Mouse (Mus musculus): ENCODE results near the gene Tnrc18. TPM values are rescaled to one million over a fixed set of nuclear protein-coding genes. Genes with fewer than 3 reads are reported as not detected.

The Tnrc18 gene
- polyA plus RNA-seq, 1 experiment from 2014 or later = 116 TPM

GRCm38 (mm10) chr5:142782459-142783141 is 34.9 kb downstream of the Tnrc18 start:
- in situ Hi-C loops (cut with MboI; ENCODE audit: low pct_unique_long_range_greater_than_20kb) = no loop called here
- ATAC-seq (no peak), DNase-seq (ENCODE audit: low read depth, low spot score) (no peak)
- ChIA-PET POLR2A (interaction anchor here (0.9 to 1.0 kb wide), 2 partner anchors 16 to 40 kb away, joined by 3 to 8 read pairs; no protein-coding TSS in a partner anchor), CTCF (no interaction called here)
- H3K27me3 ChIP-seq = no peaks in the 10 kb centered on the region
- TF ChIP-seq CTCF (IDR thresholded peaks at IDR 0.05) = no peak

DNA sequence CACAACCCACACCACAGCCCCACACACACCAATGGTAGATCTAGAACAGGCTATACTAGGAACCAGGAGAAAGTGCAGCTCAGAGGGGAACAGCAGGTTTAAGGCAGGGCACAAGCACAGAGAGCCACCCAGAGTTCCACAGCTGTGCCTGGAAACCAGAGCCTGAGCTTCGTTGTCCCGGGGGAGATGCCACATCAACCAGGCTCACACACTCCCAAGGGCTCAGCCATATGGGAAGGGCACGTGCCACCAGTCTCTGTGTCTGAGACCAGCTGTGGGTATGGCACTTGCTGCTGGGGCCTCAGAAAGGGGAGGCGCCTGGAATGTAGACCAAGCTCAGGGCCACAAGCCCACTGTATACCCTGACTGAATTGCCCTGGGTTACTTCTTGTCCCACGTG is 36.9 kb downstream of the Tnrc18 start:
- H3K27me3 ChIP-seq = no peaks in the 10 kb centered on the region
- no peak for DNase-seq (ENCODE audit: low read depth, low spot score)
- ChIA-PET POLR2A (interaction anchor here (0.5 to 1.5 kb wide), 6 partner anchors 9 to 76 kb away, joined by 3 to 4 read pairs (median 4); no protein-coding TSS in a partner anchor), CTCF (no interaction called here)
- in situ Hi-C loops (cut with MboI; ENCODE audit: low pct_unique_long_range_greater_than_20kb) = no loop called here
- no peak for ATAC-seq
- no peak for TF ChIP-seq CTCF (IDR thresholded peaks at IDR 0.05)

- ChIA-PET CTCF (interaction anchor here (0.7 to 2.2 kb wide), 2 partner anchors 11 to 18 kb away, joined by 3 to 5 read pairs; no protein-coding TSS in a partner anchor), POLR2A (interaction anchor here (0.8 kb wide), 1 partner anchor 11 kb away, joined by 3 read pairs; no protein-coding TSS in a partner anchor)
- in situ Hi-C loops (cut with MboI; ENCODE audit: low pct_unique_long_range_greater_than_20kb) = no loop called here
- ATAC-seq (no peak), DNase-seq (ENCODE audit: low read depth, low spot score) (no peak)
- H3K27me3 ChIP-seq = no peaks in the 10 kb centered on the region
- TF ChIP-seq CTCF (IDR thresholded peaks at IDR 0.05) = no peak
These were observed 38.6 kb downstream of the Tnrc18 start for GRCm38 (mm10) chr5:142778871-142779270.

- ChIA-PET POLR2A (interaction anchor here (0.8 to 1.0 kb wide), 2 partner anchors 12 to 44 kb away, joined by 3 read pairs; no protein-coding TSS in a partner anchor), CTCF (interaction anchor here (0.6 to 2.2 kb wide), 3 partner anchors 10 to 29 kb away, joined by 3 to 5 read pairs (median 3); no protein-coding TSS in a partner anchor)
- TF ChIP-seq CTCF (IDR thresholded peaks at IDR 0.05) = no peak
- no peak for DNase-seq (ENCODE audit: low read depth, low spot score)
- ATAC-seq = no peak
- in situ Hi-C loops (cut with MboI; ENCODE audit: low pct_unique_long_range_greater_than_20kb) = no loop called here
- H3K27me3 ChIP-seq = no peaks in the 10 kb centered on the region
These were observed 39.3 kb downstream of the Tnrc18 start for GRCm38 (mm10) chr5:142778135-142778534.

DNA sequence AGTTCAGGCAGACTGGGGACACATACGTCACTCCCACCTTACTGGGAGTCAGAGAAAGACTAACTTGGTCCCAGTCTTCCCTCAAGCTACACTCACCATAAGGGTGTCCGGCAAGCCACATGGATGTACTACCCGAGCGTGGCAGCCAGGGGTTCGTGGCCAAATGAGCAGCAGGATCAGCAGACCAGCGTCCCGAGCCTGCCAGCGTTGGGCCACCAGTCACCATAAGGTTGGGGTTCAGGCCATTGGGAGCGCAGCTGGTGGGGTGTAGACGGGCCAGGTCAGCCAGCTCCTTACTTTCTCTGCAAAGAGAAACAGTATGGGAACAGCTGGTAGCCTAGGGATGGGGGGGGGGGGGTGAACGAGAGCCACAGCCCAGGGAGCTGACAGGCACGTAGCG is 41.4 kb downstream of the Tnrc18 start:
- no peak for DNase-seq (ENCODE audit: low read depth, low spot score)
- POLR2A ChIA-PET = no interaction called here
- CTCF ChIA-PET = interaction anchor here (1.4 kb wide), 1 partner anchor 31 kb away, joined by 3 read pairs; no protein-coding TSS in a partner anchor
- no peaks in the 10 kb centered on the region for H3K27me3 ChIP-seq
- in situ Hi-C loops (cut with MboI; ENCODE audit: low pct_unique_long_range_greater_than_20kb) = no loop called here
- TF ChIP-seq CTCF (IDR thresholded peaks at IDR 0.05) = no peak
- ATAC-seq = no peak

GRCm38 (mm10) chr5:142774771-142775170 is 42.7 kb downstream of the Tnrc18 start:
- POLR2A ChIA-PET = no interaction called here
- no peaks in the 10 kb centered on the region for H3K27me3 ChIP-seq
- CTCF ChIA-PET = interaction anchor here (0.8 kb wide), 1 partner anchor 161 kb away, joined by 3 read pairs; no protein-coding TSS in a partner anchor
- no peak for DNase-seq (ENCODE audit: low read depth, low spot score)
- no peak for TF ChIP-seq CTCF (IDR thresholded peaks at IDR 0.05)
- ATAC-seq = no peak
- in situ Hi-C loops (cut with MboI; ENCODE audit: low pct_unique_long_range_greater_than_20kb) = no loop called here

DNA sequence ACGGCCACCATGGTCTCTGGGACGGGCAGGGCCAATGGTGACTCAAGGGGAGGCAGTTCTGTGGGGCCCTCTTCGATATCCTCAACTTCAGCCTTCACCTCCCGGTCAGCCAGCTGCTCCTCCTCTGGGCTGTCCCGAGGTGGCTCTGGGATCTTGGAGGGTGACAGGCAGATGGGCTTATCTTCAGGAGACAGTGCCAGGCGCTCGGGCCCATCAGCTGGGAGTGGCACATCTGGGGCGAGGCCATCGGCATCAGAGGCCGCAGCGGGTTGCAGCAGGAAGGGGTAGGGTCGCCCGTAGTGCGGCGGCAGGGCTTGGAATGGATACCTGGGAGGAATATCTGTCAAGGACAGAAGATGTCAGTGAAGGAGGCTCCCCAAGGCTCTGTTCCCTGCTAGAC is 45.5 kb downstream of the Tnrc18 start:
- ChIA-PET POLR2A (interaction anchor here (0.8 to 3.1 kb wide), 3 partner anchors 9 to 45 kb away, joined by 3 to 13 read pairs (median 3); partner anchors contain the start of gene Tnrc18), CTCF (interaction anchor here (1.3 kb wide), 1 partner anchor 12 kb away, joined by 3 read pairs; no protein-coding TSS in a partner anchor)
- DNase-seq (ENCODE audit: low read depth, low spot score) (no peak), ATAC-seq (no peak)
- H3K27me3 ChIP-seq = no peaks in the 10 kb centered on the region
- TF ChIP-seq CTCF (IDR thresholded peaks at IDR 0.05) = no peak
- in situ Hi-C loops (cut with MboI; ENCODE audit: low pct_unique_long_range_greater_than_20kb) = no loop called here

DNA sequence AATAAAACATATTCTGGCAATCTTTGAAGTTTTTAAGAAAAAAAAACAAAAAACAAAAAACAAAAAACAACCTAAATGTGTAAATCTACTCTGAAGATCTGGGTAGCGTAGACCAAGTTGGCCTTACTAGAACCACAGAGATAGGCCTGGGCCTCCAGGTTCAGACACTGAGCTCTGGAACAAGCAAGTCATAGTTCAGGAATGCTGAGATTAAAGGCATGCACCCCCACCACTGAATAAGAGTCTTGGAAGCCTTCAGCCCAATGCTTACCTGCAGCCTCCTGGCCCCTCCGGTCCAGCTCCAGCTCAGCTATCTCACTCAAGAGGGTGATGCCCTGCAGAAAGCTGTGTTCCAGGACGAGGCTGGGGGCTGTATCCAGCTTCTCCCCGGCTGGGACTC is 46.4 kb downstream of the Tnrc18 start:
- DNase-seq (ENCODE audit: low read depth, low spot score) (no peak), ATAC-seq (peak; percentile 56)
- ChIA-PET POLR2A (interaction anchor here (0.8 to 3.1 kb wide), 4 partner anchors 10 to 48 kb away, joined by 3 to 13 read pairs (median 3); partner anchors contain the start of gene Tnrc18), CTCF (interaction anchor here (0.7 to 1.0 kb wide), 2 partner anchors 33 to 44 kb away, joined by 3 to 4 read pairs; no protein-coding TSS in a partner anchor)
- TF ChIP-seq CTCF (IDR thresholded peaks at IDR 0.05) = no peak
- H3K27me3 ChIP-seq = no peaks in the 10 kb centered on the region
- in situ Hi-C loops (cut with MboI; ENCODE audit: low pct_unique_long_range_greater_than_20kb) = no loop called here

- ChIA-PET CTCF (no interaction called here), POLR2A (interaction anchor here (3.1 kb wide), 1 partner anchor 44 kb away, joined by 13 read pairs; no protein-coding TSS in a partner anchor)
- no peaks in the 10 kb centered on the region for H3K27me3 ChIP-seq
- in situ Hi-C loops (cut with MboI; ENCODE audit: low pct_unique_long_range_greater_than_20kb) = loop anchor here (10.0 kb wide), 1 partner anchor 75 kb away; no protein-coding TSS in a partner anchor
- no peak for DNase-seq (ENCODE audit: low read depth, low spot score)
- ATAC-seq = no peak
- TF ChIP-seq CTCF (IDR thresholded peaks at IDR 0.05) = no peak
These were observed 47.8 kb downstream of the Tnrc18 start for GRCm38 (mm10) chr5:142769641-142770040.

DNA sequence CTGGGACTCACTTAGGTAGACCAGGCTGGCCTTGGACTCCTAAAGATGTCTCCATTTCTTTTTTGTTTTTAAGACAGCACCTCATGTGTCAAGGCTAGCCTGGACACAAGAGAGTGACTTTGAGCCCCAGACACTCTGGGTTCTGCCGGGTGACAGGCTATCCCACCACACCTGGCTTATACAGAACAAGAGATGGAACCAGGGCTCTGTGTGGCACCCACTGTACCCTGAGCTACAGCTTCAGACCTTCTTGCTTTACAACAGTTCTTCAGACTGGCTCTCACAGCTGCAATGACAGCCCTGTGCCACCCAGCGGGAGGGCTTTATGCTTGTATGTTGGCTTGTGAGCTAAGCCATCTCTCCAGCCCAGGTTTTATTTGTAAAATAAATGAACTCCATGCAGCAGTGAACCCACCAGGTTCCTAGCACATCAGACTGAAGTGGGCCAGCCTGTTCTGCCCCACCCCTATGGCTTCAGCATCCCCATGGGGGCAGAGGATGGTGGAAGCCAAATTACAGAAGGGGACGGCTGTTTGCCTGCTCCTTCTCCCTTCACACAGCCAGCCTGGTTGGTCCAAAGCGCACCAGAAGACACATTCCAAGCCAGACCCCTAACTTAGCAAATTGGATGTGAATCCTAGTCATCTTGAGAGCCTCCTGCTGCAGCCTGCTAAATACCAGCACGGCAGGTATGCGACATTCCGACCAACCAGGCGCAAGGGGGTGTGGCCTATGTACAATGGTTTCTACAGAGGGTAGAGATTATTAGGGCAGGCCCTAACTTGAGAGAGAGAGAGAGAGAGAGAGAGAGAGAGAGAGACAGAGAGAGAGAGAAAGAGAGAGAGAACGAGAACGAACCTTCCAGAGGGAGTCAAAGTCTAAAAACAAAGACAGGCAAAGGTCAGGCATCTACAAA is 48.9 kb downstream of the Tnrc18 start:
- CTCF ChIA-PET = interaction anchor here (0.8 to 1.8 kb wide), 10 partner anchors 9 to 121 kb away, joined by 3 to 13 read pairs (median 4); no protein-coding TSS in a partner anchor
- POLR2A ChIA-PET = interaction anchor here (0.6 to 1.5 kb wide), 3 partner anchors 11 to 188 kb away, joined by 3 to 7 read pairs (median 4); no protein-coding TSS in a partner anchor
- DNase-seq (ENCODE audit: low read depth, low spot score) = no peak
- in situ Hi-C loops (cut with MboI; ENCODE audit: low pct_unique_long_range_greater_than_20kb) = loop anchor here (10.0 kb wide), 1 partner anchor 76 kb away; no protein-coding TSS in a partner anchor
- no peak for TF ChIP-seq CTCF (IDR thresholded peaks at IDR 0.05)
- H3K27me3 ChIP-seq = no peaks in the 10 kb centered on the region
- ATAC-seq = no peak

Data from Patski (cell line).